Mouse (Mus musculus) ES-E14 (cell line): ENCODE measurements around the gene Dppa3. TPM values are rescaled to one million over a fixed set of nuclear protein-coding genes. Genes with fewer than 3 reads are reported as not detected.

ENCODE experiments used
- DNase-seq: peaks from one replicate; pipeline ENCODE4 v3.0.0-alpha.2; 2013; ENCODE audit warnings: low read depth, low spot score
- H3K27ac ChIP-seq: 2 replicates; pipeline ENCODE4 v1.5.1; 2012; ENCODE audit warnings: low read depth, mild to moderate bottlenecking, low read length, moderate library complexity, mixed read lengths; ENCODE audit not compliant: poor library complexity, insufficient read depth, severe bottlenecking
- H3K36me3 ChIP-seq: 2 replicates; pipeline ENCODE4 v1.6.1; 2012; ENCODE audit warnings: mild to moderate bottlenecking, low read length, moderate library complexity, mixed read lengths; ENCODE audit not compliant: control insufficient read depth, poor library complexity, insufficient read depth, severe bottlenecking
- H3K4me1 ChIP-seq, 2 experiments: fragments of 150-350 bp in 1 of 2; sonication (generic) in 1 of 2; 2 replicates each; pipeline ENCODE4 v1.6.1; 2012; ENCODE audit warnings: low read length in 2 of 2, mild to moderate bottlenecking in 1 of 2, mixed read lengths in 1 of 2; ENCODE audit not compliant: control insufficient read depth in 2 of 2, insufficient read depth in 2 of 2, poor library complexity in 1 of 2
- H3K4me3 ChIP-seq, 2 experiments: fragments of 150-350 bp in 1 of 2; sonication (generic) in 1 of 2; 2 replicates each; pipeline ENCODE4 v1.5.1; 2012; ENCODE audit warnings: low read length in 2 of 2, low read depth in 1 of 2, mild to moderate bottlenecking in 1 of 2, mixed read lengths in 1 of 2; ENCODE audit not compliant: insufficient read depth in 1 of 2, poor library complexity in 1 of 2, severe bottlenecking in 1 of 2
- H3K9ac ChIP-seq: 2 replicates; pipeline ENCODE4 v1.6.1; 2012; ENCODE audit warnings: low read depth, mild to moderate bottlenecking, low read length, mixed read lengths; ENCODE audit not compliant: poor library complexity, insufficient read depth, severe bottlenecking
- H3K9me3 ChIP-seq: fragments of 150-350 bp; sonication (generic); 2 replicates; pipeline ENCODE4 v1.6.1; 2012; ENCODE audit warnings: low read depth, mild to moderate bottlenecking, low read length; ENCODE audit not compliant: control insufficient read depth, insufficient read depth
- CHD2 ChIP-seq: IDR thresholded peaks from 2 replicates; pipeline ENCODE4 v1.6.1; 2014; ENCODE audit warnings: mild to moderate bottlenecking, low read depth, low read length, inconsistent platforms
- HCFC1 ChIP-seq: IDR thresholded peaks from 2 replicates; pipeline ENCODE4 v1.6.1; 2012; ENCODE audit warnings: low read length, inconsistent platforms, borderline replicate concordance; ENCODE audit not compliant: insufficient read depth
- MAFK ChIP-seq: IDR thresholded peaks from 2 replicates; pipeline ENCODE4 v1.6.1; 2014; ENCODE audit warnings: mild to moderate bottlenecking, low read depth, low read length, inconsistent platforms; ENCODE audit not compliant: insufficient read depth
- ZC3H11A ChIP-seq: IDR thresholded peaks from 2 replicates; pipeline ENCODE4 v1.6.1; 2012; ENCODE audit warnings: low read depth, mild to moderate bottlenecking, inconsistent platforms, low read length, borderline replicate concordance
- ZNF384 ChIP-seq: IDR thresholded peaks from 2 replicates; pipeline ENCODE4 v1.6.1; 2012; ENCODE audit warnings: low read depth, low read length, inconsistent platforms
- in situ Hi-C, 2 experiments: fragments of 600-800 bp; cut with MboI; formaldehyde crosslinking; loops; one replicate each; pipeline ENCODE4 v1.15.1; 2025; ENCODE audit warnings: low sequenced_read_pairs in 2 of 2, inconsistent platforms in 1 of 2; ENCODE audit not compliant: unreplicated experiment in 2 of 2
- total RNA-seq: library from RNA; depleted of rRNA; stranded (reverse); fragments of 300-350 nt; gene quantifications from 2 replicates; pipeline ENCODE4 v1.2.3, GENCODE M21; 2012

The Dppa3 gene
- total RNA-seq, 1 experiment, result 19.2 TPM

DNA sequence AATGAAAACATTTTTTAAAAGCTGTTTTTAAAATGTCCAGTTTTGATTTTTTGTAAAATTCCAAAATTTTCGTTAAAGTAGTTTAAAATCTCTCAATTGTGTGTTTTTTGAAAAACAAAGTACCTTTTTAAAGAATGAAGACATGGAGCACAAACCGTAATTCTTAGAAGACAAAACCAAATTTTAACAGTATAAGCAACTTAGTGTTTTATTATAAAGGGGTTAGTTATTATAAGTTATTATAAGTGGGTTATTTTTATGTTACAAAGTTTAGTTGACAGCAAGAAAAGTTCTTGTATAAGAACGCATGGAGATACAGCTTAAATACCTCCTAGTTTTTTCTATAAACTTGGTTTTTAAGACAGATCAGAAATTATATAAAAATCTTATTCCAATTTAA is 24.6 kb upstream of the Dppa3 start:
- Histone ChIP-seq H3K4me3 (peak overlapping the region in 1 of 2 experiments; percentile 67; a peak in 2 of 4 replicates), H3K36me3 (peaks cover 9% of the 10 kb centered on the region), H3K4me1 (peaks cover 2 to 5% of the 10 kb centered on the region in 2 experiments; a peak in 2 of 4 replicates), H3K9ac (no peak overlapping the region), H3K27ac (no peak overlapping the region), H3K9me3 (no peaks in the 10 kb centered on the region)
- no peak for TF ChIP-seq ZNF384
- no peak for TF ChIP-seq ZC3H11A
- in situ Hi-C loops, result no loop called here
- DNase-seq, result no peak

GRCm38 (mm10) chr6:122602242-122602991 is 23.8 kb upstream of the Dppa3 start, which contains the start of gene Apobec1:
Apobec1 (minus strand) TSS chr6:122602444.
- no peak for DNase-seq
- Histone ChIP-seq H3K9me3 (no peaks in the 10 kb centered on the region), H3K4me1 (peaks cover 2 to 9% of the 10 kb centered on the region in 2 experiments; a peak in 2 of 4 replicates), H3K36me3 (peaks cover 11% of the 10 kb centered on the region), H3K4me3 (peak within 1 kb of the TSS; percentile 46 to 67), H3K27ac (peak within 1 kb of the TSS; percentile 63), H3K9ac (peak within 1 kb of the TSS; percentile 79)
- in situ Hi-C loops, result no loop called here
- TF ChIP-seq HCFC1 (no peak), ZNF384 (no peak), ZC3H11A (no peak), MAFK (no peak), CHD2 (no peak)

DNA sequence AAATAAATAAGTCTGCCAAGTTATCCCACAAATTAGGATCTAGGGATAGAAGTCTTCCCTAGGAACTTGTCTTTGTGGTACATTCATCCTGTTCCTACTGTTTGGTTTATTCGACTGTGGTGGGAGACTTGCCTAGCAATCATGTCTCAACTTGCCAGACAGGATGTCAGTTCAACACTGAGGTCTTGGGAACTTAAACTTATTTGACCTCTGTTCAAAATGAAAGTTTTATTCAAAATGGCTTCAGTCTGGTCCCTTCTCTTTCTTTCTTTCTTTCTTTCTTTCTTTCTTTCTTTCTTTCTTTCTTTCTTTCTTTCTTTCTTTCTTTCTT is 23.3 kb upstream of the Dppa3 start:
- H3K4me1 ChIP-seq, result peaks cover 2 to 9% of the 10 kb centered on the region in 2 experiments; a peak in 2 of 4 replicates
- H3K4me3 ChIP-seq, result peak overlapping the region in 1 of 2 experiments; percentile 67; a peak in 1 of 4 replicates
- no peak overlapping the region for H3K9ac ChIP-seq
- H3K9me3 ChIP-seq, result no peaks in the 10 kb centered on the region
- in situ Hi-C loops, result no loop called here
- peaks cover 11% of the 10 kb centered on the region for H3K36me3 ChIP-seq
- DNase-seq, result no peak
- H3K27ac ChIP-seq, result peak overlapping the region; percentile 63; the same call in 1 of the 2 replicates
- TF ChIP-seq ZC3H11A, result no peak
- no peak for TF ChIP-seq ZNF384
- TF ChIP-seq HCFC1, result no peak
- no peak for TF ChIP-seq MAFK
- TF ChIP-seq CHD2, result no peak

DNA sequence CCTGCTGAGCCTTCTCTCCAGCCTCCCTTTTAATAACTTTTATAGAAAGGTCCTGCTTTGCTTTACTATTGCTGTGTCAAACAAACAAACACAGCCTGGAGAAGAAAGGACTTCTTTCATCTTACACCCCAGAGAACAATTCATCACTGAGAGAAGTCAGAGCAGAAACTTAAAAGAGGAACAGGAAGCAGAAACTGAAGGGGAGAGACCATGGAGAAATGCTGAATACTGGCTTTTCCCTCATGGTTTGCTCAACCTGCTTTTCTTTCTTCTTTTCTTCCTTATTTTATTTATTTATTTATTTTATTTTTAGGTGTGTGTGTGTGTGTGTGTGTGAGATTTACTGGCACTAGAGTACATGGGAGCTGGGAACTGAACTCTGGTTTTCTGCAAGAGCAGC is 21.9 kb upstream of the Dppa3 start:
- in situ Hi-C loops, result no loop called here
- no peak overlapping the region for H3K9ac ChIP-seq
- no peak overlapping the region for H3K27ac ChIP-seq
- no peak for DNase-seq
- H3K36me3 ChIP-seq, result peaks cover 11% of the 10 kb centered on the region
- no peak overlapping the region for H3K4me3 ChIP-seq
- no peaks in the 10 kb centered on the region for H3K9me3 ChIP-seq
- TF ChIP-seq ZC3H11A (no peak), ZNF384 (no peak), MAFK (no peak), HCFC1 (no peak), CHD2 (no peak)
- H3K4me1 ChIP-seq, result peaks cover 2 to 9% of the 10 kb centered on the region in 2 experiments; a peak in 2 of 4 replicates
